Mouse (Mus musculus) T-cell, adult 2 months (primary cell): Measurements from ENCODE around the gene Ptger1.

Experiments
- DNase-seq: peaks from one replicate; pipeline ENCODE4 v3.0.0; 2022; ENCODE audit warnings: low spot score

Ptger1 gene

GRCm38 (mm10) chr8:83665969-83666865 lies at the start of gene Ptger1:
Gene Ptger1 (plus strand): TSS chr8:83666678.
- no peak for DNase-seq

- DNase-seq: no peak
Measured at GRCm38 (mm10) chr8:83617111-83617510, 49.4 kb upstream of the Ptger1 start.

- DNase-seq: no peak
Measured at GRCm38 (mm10) chr8:83618566-83618965, 47.9 kb upstream of the Ptger1 start.

- DNase-seq: no peak
Measured at GRCm38 (mm10) chr8:83619568-83620285, 46.8 kb upstream of the Ptger1 start.

- DNase-seq: no peak
Measured at GRCm38 (mm10) chr8:83621691-83622388, 44.6 kb upstream of the Ptger1 start.

- peak; percentile 85 for DNase-seq
Measured at GRCm38 (mm10) chr8:83622389-83622989, 44.0 kb upstream of the Ptger1 start.

GRCm38 (mm10) chr8:83623549-83623948 lies 42.9 kb upstream of the Ptger1 start:
- DNase-seq: no peak

- no peak for DNase-seq
Measured at GRCm38 (mm10) chr8:83624739-83625138, 41.7 kb upstream of the Ptger1 start.

- DNase-seq: no peak
Measured at GRCm38 (mm10) chr8:83625676-83626299, 40.7 kb upstream of the Ptger1 start.

- DNase-seq: no peak
Measured at GRCm38 (mm10) chr8:83632083-83632707, 34.3 kb upstream of the Ptger1 start.

- no peak for DNase-seq
Measured at GRCm38 (mm10) chr8:83638856-83639255, 27.6 kb upstream of the Ptger1 start.

- DNase-seq: no peak
Measured at GRCm38 (mm10) chr8:83639649-83640048, 26.8 kb upstream of the Ptger1 start.

- no peak for DNase-seq
Measured at GRCm38 (mm10) chr8:83647511-83647910, 19.0 kb upstream of the Ptger1 start.

- DNase-seq: no peak
Measured at GRCm38 (mm10) chr8:83648031-83648430, 18.4 kb upstream of the Ptger1 start.

GRCm38 (mm10) chr8:83649699-83650098 lies 16.8 kb upstream of the Ptger1 start:
- no peak for DNase-seq

- DNase-seq: peak; percentile 97
Measured at GRCm38 (mm10) chr8:83652030-83652743, 14.3 kb upstream of the Ptger1 start, which contains the start of gene Gipc1. Gene Gipc1 (plus strand): TSS chr8:83652677.

GRCm38 (mm10) chr8:83652744-83653661 lies 13.5 kb upstream of the Ptger1 start:
- no peak for DNase-seq

GRCm38 (mm10) chr8:83653662-83654017 lies 12.8 kb upstream of the Ptger1 start:
- DNase-seq: no peak

GRCm38 (mm10) chr8:83654725-83655124 lies 11.8 kb upstream of the Ptger1 start:
- DNase-seq: no peak
